Mouse (Mus musculus): ENCODE measurements around the gene Mgll. TPM values are rescaled to one million over a fixed set of nuclear protein-coding genes. Genes with fewer than 3 reads are reported as not detected.
A peak's percentile ranks its signal among the peaks of the same experiment; 100 is the strongest.

The Mgll gene
- total RNA-seq, 1 experiment from 2014 or later = 279 TPM

DNA sequence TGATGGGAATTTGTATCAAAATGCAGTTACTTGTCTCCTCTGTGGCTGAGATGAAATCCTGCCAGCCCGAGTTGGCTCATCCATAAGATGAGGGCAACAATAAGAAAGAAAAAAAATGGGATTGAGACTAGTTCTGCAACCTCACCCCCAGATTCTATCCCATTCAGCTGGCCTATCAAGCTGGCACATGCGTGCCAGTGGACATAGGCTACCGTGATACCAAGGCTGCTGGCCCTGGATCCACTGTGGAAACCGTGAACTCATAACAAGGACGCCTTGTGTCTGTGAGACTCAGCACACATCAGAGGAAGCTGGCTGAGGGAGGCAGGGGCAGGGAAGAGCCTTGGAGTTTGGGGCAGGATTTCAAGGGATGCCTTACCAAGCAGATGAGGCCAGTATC is 46.8 kb downstream of the Mgll start:
- no peak for DNase-seq

DNA sequence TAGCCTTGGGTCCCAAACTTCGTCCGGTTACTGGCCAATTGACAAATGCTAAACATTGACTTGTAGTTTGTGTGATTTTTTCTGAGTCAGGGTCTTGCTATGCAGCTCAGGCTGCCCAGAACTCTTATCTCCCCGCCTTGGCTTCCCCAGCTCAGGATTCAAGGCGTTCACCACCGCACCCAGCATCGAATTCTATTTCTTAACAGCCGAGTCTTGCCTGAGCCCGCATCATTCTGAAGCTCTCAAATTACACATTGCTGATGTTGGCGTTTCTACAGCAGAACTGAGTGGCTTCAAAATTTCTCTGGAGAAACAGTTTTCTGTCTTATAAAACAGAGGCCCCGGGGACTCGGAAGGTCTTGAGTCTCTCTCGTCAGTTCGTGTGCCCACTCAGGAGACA is 47.8 kb downstream of the Mgll start:
- DNase-seq = no peak

- DNase-seq = no peak
These were observed 49.8 kb downstream of the Mgll start for GRCm38 (mm10) chr6:88774055-88774454.

- DNase-seq = no peak
These were observed 51.1 kb downstream of the Mgll start for GRCm38 (mm10) chr6:88775267-88775666.

GRCm38 (mm10) chr6:88776336-88776923 is 52.2 kb downstream of the Mgll start:
- DNase-seq = peak; percentile 68

DNA sequence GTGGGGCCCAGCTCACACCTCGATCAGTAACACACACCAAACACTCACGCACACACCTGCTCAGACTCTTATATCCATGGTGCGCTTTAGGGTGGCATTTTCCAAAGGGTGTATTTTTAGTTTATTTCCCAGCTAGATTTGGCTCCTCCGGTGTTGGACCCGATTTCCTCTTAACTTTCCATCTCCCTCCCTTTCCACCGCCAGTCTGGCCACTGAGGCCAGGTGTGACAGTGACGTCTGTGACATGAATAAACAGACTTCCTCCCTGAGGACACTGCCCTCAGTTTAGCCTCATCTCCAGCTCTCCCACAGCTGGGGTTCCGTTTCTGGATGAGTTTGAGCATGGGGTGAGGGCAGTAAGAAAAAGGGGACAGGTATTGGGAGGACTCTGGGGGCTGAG is 52.8 kb downstream of the Mgll start:
- no peak for DNase-seq

GRCm38 (mm10) chr6:88778047-88778688 is 54.0 kb downstream of the Mgll start:
- DNase-seq = no peak

DNA sequence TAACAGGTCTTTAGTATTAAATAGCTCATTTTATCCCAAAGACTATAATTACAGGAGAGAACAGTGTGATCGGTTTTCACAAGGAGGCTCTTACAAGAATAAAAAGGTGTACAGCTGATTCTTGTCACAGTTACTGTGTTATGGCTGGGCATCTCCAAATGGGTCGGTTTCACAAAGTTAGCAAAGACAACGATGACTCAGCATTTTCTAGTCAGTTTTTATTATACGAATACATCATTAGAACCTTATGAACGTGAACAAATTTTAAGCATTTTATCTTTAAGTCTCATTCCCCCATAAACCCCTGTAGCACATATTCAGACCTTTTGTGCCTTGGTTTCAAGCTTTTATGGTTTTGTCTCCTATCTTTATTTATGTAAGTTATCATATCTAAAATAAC is 55.5 kb downstream of the Mgll start:
- no peak for DNase-seq

- no peak for DNase-seq
These were observed 57.7 kb downstream of the Mgll start for GRCm38 (mm10) chr6:88781919-88782318.

DNA sequence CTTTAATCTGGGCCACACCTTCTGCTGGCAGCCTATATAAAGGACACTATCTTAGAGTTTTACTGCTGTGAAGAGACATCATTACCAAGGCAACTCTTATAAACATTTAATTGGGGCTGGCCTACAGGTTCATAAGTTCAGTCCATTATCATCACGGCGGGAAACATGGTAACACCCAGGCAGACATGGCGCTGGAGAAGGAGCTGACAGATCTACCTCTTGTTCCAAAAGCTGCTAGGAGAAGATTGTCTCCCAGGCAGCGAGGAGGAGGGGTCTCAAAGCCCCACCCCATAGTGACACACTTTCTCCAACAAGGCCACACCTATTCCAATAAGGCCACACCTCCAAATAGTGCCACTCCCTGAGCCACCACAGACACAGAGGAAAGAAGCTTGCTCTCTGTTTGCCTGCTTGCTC is 58.8 kb downstream of the Mgll start:
- DNase-seq = no peak

DNA sequence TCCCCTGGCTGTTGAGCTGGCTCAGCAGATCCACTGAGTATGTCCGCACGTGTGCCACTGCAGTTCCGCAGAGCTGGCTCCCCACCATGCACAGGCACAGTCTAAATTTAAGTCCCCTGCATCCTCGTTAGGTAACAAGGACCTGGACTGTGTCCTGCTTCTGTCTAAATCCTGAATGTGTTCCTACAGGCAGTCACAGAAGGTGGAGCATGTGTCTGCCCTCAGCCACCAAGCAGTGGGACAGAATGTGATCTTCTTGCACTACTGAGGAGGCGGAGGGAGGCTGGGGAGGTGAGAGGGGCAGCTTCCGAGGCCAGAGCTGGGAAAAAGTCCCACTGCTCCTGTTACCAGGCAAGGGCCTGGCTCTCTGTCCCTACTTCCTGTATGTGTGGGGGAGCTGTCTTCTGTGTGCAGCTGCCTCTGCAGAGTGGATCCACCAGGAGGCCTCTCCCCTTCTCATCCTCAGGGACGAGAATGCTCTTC is 60.5 kb downstream of the Mgll start:
- DNase-seq = peak; percentile 32

- no peak for DNase-seq
These were observed 61.1 kb downstream of the Mgll start for GRCm38 (mm10) chr6:88785331-88785730.

DNA sequence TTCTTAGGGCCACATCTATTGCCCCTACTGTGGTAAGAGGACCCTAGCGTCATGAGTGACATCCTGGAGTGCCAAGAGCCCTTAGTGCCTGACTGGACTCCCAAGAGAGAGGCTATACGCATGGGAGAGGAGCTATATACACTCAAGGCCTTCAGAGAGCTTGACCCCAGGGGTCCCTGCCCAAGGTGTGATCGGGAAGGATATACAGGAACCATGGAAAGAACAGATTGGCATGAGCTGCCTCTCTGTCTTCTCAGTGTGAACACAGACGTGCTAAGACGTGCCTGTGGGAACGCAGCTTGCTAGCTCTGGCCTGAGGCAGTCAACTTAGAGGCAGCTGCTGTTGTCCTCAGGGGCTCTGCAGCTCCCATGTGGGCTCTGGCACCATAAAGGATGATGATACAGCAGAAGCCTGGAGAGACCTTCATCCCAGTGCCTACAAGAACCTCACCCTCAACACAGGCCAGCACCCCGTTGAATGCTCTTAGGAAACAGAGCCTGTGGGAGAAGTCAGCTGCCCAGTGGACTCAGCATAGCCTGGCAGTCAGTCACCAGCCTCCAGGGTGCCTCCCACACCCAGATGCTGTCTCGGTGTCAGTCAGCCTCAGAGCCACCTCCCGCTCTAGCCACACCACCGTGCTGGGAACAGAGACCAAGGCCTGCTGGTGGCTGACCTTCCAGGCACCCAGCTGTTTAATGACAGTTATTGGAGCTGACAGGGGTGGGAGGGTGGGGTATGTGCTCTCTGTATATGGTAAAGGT is 61.8 kb downstream of the Mgll start:
- DNase-seq = peak; percentile 37

- DNase-seq = no peak
These were observed 62.7 kb downstream of the Mgll start for GRCm38 (mm10) chr6:88786732-88787445.

- peak; percentile 49 for DNase-seq
These were observed 63.3 kb downstream of the Mgll start for GRCm38 (mm10) chr6:88787496-88787895.

- DNase-seq = no peak
These were observed 64.0 kb downstream of the Mgll start for GRCm38 (mm10) chr6:88788219-88788618.

GRCm38 (mm10) chr6:88791299-88791698 is 67.1 kb downstream of the Mgll start:
- no peak for DNase-seq

- peak; percentile 49 for DNase-seq
These were observed 68.0 kb downstream of the Mgll start for GRCm38 (mm10) chr6:88792147-88792691.

GRCm38 (mm10) chr6:88793243-88793642 is 69.0 kb downstream of the Mgll start:
- DNase-seq = peak; percentile 68

DNA sequence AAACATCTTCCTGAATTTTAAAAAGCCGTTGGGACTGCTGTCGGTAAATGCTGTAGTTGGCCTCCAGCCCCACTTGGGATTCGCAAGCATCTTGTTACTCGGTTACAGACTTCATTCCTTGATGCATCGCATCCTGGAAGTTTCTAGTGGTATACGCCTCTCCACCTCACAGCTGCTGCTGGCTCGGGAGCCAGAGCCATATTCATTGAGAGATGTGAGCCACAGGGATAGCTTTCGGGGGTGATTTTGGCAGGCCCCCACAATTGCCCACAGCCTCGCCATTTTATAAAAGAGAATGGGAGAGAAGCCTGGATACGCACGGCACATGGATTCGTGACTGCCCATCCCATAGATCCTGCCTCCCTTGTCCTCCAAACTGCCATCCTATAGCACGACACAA is 69.7 kb downstream of the Mgll start:
- no peak for DNase-seq

DNA sequence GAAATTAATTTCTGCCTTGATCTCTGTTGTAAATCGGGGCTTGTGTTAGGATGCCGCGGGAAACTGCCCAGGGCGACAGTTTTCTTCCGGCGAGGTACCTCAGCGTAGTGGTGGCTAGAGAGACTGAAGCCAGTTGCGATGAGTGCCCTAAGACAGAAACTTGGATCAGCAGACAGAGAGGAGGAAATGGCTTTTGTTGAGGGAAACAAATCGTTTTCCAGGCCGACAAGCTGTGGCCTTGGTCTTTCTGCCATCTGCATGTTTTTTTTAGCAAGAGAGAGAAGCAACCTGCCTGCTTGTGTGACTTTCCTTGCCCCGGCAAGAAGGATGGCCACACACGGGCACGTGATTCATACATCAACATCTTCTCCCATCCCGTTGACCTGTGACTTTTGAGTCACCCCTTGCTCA is 70.4 kb downstream of the Mgll start:
- DNase-seq = peak; percentile 60

- DNase-seq = no peak
These were observed 76.0 kb downstream of the Mgll start for GRCm38 (mm10) chr6:88800191-88800590.
